ENCODE assay signal across 11 mouse cellular contexts in genomic region chr1:79956121-79956520, GRCm38 (mm10).
DNase-seq lines count a peak whose midpoint lies in the region; ATAC-seq and TF ChIP-seq lines count a peak whose summit lies in the region.
"Had no signal": no experiment of that assay in that cellular context is flagged by ENCODE, and none has a peak within 500 bp of the region (broad histone marks: within the 10 kb centered on the region; RNA-seq: fewer than 3 reads in every experiment).

No protein-coding gene starts in this region.

- ATAC-seq in liver, embryonic 12.5 days: no peak
- peak; percentile 73; the same call in 1 of the 2 replicates for ATAC-seq in neural tube, embryonic 14.5 days (ENCODE audit: low read depth)

- H3K4me2 ChIP-seq in liver, embryonic 12.5 days: no peak overlapping the region
- H3K4me2 ChIP-seq in neural tube, embryonic 14.5 days (ENCODE audit: low read depth, low read length): no peak overlapping the region
- H3K4me2 ChIP-seq: limb, embryonic 15.5 days; stomach, embryonic 15.5 days had no signal

- H3K9ac ChIP-seq in liver, adult 2 months (ENCODE audit: low read depth, low read length): no peak overlapping the region
- no peak overlapping the region for H3K9ac ChIP-seq in liver, embryonic 12.5 days
- H3K9ac ChIP-seq in neural tube, embryonic 14.5 days (replicated peaks; ENCODE audit: low read depth, low read length): no peak overlapping the region
- H3K9ac ChIP-seq: limb, embryonic 15.5 days; stomach, embryonic 15.5 days had no signal

- no peaks in the 10 kb centered on the region for H3K27me3 ChIP-seq in liver, adult 2 months (ENCODE audit: control insufficient read depth, insufficient read depth, low read length)
- 0 out of 2 replicates have a peak, but pooled peaks cover 3% of the 10 kb centered on the region for H3K27me3 ChIP-seq in liver, embryonic 12.5 days (replicated peaks)
- no peaks in the 10 kb centered on the region for H3K27me3 ChIP-seq in neural tube, embryonic 14.5 days (ENCODE audit: control insufficient read depth, insufficient read depth, low read length)
- H3K27me3 ChIP-seq: CH12.LX; limb, embryonic 15.5 days; stomach, embryonic 15.5 days had no signal

- peak; percentile 39 to 68 for DNase-seq in cerebellum, postnatal 25 days
- no peak for DNase-seq in cerebellum, adult 11-12 months
- peak; percentile 9 for DNase-seq in liver, adult 2 months (ENCODE audit: extremely low read depth, low read depth, low spot score)
- DNase-seq in forelimb bud, embryonic 11.5 days (ENCODE audit: low read depth, low spot score): peak; percentile 54
- DNase-seq in layer of hippocampus, adult 18-20 months (ENCODE audit: low spot score in 2 of 2): peak; percentile 9 to 38
- no peak for DNase-seq in urinary bladder, adult 18-20 months (ENCODE audit: low spot score in 2 of 2)

- no peak overlapping the region for H3K27ac ChIP-seq in liver, adult 2 months (replicated peaks; ENCODE audit: insufficient read depth, low read depth, low read length)
- no peak overlapping the region for H3K27ac ChIP-seq in liver, embryonic 12.5 days
- H3K27ac ChIP-seq in neural tube, embryonic 14.5 days (ENCODE audit: low read depth, low read length): no peak overlapping the region
- H3K27ac ChIP-seq: limb, embryonic 15.5 days; stomach, embryonic 15.5 days had no signal

- TF ChIP-seq CTCF in liver, adult 2 months (IDR thresholded peaks at IDR 0.05; ENCODE audit: low read depth, low read length): no peak

- H3K79me2 ChIP-seq in liver, adult 2 months (ENCODE audit: control insufficient read depth, insufficient read depth, low read length): no peaks in the 10 kb centered on the region

- TF ChIP-seq POLR2A in liver, adult 2 months (IDR thresholded peaks at IDR 0.05; ENCODE audit: extremely low read depth, insufficient read depth, low read length): no peak

- no peaks in the 10 kb centered on the region for H3K9me3 ChIP-seq in liver, embryonic 12.5 days (replicated peaks)
- no peaks in the 10 kb centered on the region for H3K9me3 ChIP-seq in neural tube, embryonic 14.5 days (ENCODE audit: control insufficient read depth, low read length)
- H3K9me3 ChIP-seq: limb, embryonic 15.5 days; stomach, embryonic 15.5 days had no signal

- WGBS in liver, adult 2 months: 56% methylated on average over 1 of the region's 1 CpGs
- 55% methylated on average over 1 of the region's 1 CpGs for WGBS in liver, embryonic 12.5 days (ENCODE audit: insufficient replicate concordance)
- WGBS in neural tube, embryonic 14.5 days: 31% methylated on average over 1 of the region's 1 CpGs

- H3K4me3 ChIP-seq in liver, adult 2 months (ENCODE audit: insufficient read depth, low read depth, low read length): no peak overlapping the region
- no peak overlapping the region for H3K4me3 ChIP-seq in liver, embryonic 12.5 days
- H3K4me3 ChIP-seq in neural tube, embryonic 14.5 days (ENCODE audit: low read depth, low read length): no peak overlapping the region
- H3K4me3 ChIP-seq: limb, embryonic 15.5 days; stomach, embryonic 15.5 days had no signal

- no peaks in the 10 kb centered on the region for H3K36me3 ChIP-seq in liver, adult 2 months (ENCODE audit: control insufficient read depth, insufficient read depth, low read length)
- no peaks in the 10 kb centered on the region for H3K36me3 ChIP-seq in liver, embryonic 12.5 days
- no peaks in the 10 kb centered on the region for H3K36me3 ChIP-seq in neural tube, embryonic 14.5 days (ENCODE audit: control insufficient read depth, insufficient read depth, low read length)
- H3K36me3 ChIP-seq: limb, embryonic 15.5 days; stomach, embryonic 15.5 days had no signal

- H3K4me1 ChIP-seq in liver, adult 2 months (ENCODE audit: control insufficient read depth, insufficient read depth, low read length): no peaks in the 10 kb centered on the region
- no peaks in the 10 kb centered on the region for H3K4me1 ChIP-seq in liver, embryonic 12.5 days
- no peaks in the 10 kb centered on the region for H3K4me1 ChIP-seq in neural tube, embryonic 14.5 days (ENCODE audit: control insufficient read depth, insufficient read depth, low read length)
- H3K4me1 ChIP-seq: stomach, embryonic 15.5 days had no signal

Comparison
In these comparisons a context has a peak if more than half of its experiments do, and no peak if none do; other contexts are left out.
1. DNase-seq: peak in cerebellum, postnatal 25 days (2 of 2), liver, adult 2 months (single experiment), forelimb bud, embryonic 11.5 days (single experiment) and layer of hippocampus, adult 18-20 months (2 of 2); none in cerebellum, adult 11-12 months (single experiment) and urinary bladder, adult 18-20 months (0 of 2).